Mouse (Mus musculus): ENCODE data around the gene C8g. TPM values are rescaled to one million over a fixed set of nuclear protein-coding genes. Genes with fewer than 3 reads are reported as not detected.

The C8g gene
- polyA plus RNA-seq, 1 experiment from 2014 or later, result 5.5 TPM

GRCm38 (mm10) chr2:25488671-25489068 lies 12.8 kb downstream of the C8g start:
- H3K4me2 ChIP-seq (replicated peaks), result no peak overlapping the region
- no peak overlapping the region for H3K9ac ChIP-seq
- 82% methylated on average over 7 of the region's 7 CpGs for WGBS
- H3K36me3 ChIP-seq (replicated peaks; ENCODE audit: control insufficient read depth, insufficient read depth), result no peaks in the 10 kb centered on the region
- ATAC-seq (ENCODE audit: low FRiP score) (no peak), DNase-seq (ENCODE audit: low spot score) (no peak)
- no peak overlapping the region for H3K4me3 ChIP-seq (replicated peaks; ENCODE audit: low read length)
- no peaks in the 10 kb centered on the region for H3K9me3 ChIP-seq (ENCODE audit: control insufficient read depth, low read length)
- H3K27ac ChIP-seq, result no peak overlapping the region
- H3K27me3 ChIP-seq (ENCODE audit: control insufficient read depth, insufficient read depth, low read length), result no peaks in the 10 kb centered on the region
- no peaks in the 10 kb centered on the region for H3K4me1 ChIP-seq (replicated peaks; ENCODE audit: control insufficient read depth, insufficient read depth, low read length)

DNA sequence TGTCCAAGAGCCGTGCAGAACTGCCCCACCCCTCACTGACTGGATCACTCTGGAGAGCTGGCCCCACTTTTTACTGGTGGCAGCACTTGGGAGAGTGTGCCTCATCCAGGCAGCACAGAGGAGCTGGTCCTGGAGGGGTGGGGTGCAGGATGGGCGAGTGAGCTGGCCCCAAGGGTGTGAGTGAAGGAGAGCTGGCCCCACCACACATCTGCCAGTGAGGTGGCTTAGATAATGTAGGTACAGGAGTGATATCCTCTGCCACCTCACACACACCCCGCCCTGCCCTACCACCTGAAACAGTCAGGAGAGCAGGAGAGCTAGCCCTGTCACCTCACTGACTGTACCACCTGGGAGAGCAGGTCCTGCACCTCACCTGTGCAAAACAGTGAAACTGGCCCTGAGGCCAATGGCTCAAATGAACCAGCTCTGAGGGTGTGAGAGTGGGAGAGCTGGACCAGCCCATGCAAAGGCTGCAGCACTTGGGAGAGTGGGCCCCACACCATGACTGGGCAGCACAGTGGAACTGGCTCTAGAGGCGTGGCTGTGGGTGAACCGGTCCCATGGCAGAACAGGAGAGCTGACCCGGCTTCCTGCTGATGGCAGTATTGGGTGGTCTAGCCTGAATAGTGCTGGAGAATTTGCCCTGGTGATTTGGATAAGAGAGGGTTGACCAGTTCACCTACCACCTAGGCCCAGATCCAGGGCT lies 13.4 kb downstream of the C8g start:
- H3K4me3 ChIP-seq (replicated peaks; ENCODE audit: low read length), result no peak overlapping the region
- no peak overlapping the region for H3K27ac ChIP-seq
- ATAC-seq (ENCODE audit: low FRiP score) (no peak), DNase-seq (ENCODE audit: low spot score) (no peak)
- H3K4me1 ChIP-seq (replicated peaks; ENCODE audit: control insufficient read depth, insufficient read depth, low read length), result no peaks in the 10 kb centered on the region
- WGBS, result 81% methylated on average over 6 of the region's 6 CpGs
- H3K36me3 ChIP-seq (replicated peaks; ENCODE audit: control insufficient read depth, insufficient read depth), result no peaks in the 10 kb centered on the region
- no peaks in the 10 kb centered on the region for H3K27me3 ChIP-seq (ENCODE audit: control insufficient read depth, insufficient read depth, low read length)
- no peak overlapping the region for H3K9ac ChIP-seq
- H3K9me3 ChIP-seq (ENCODE audit: control insufficient read depth, low read length), result no peaks in the 10 kb centered on the region
- H3K4me2 ChIP-seq (replicated peaks), result no peak overlapping the region

- Histone ChIP-seq H3K36me3 (replicated peaks; ENCODE audit: control insufficient read depth, insufficient read depth) (no peaks in the 10 kb centered on the region), H3K4me1 (replicated peaks; ENCODE audit: control insufficient read depth, insufficient read depth, low read length) (no peaks in the 10 kb centered on the region), H3K9me3 (ENCODE audit: control insufficient read depth, low read length) (no peaks in the 10 kb centered on the region), H3K27ac (no peak overlapping the region), H3K27me3 (ENCODE audit: control insufficient read depth, insufficient read depth, low read length) (no peaks in the 10 kb centered on the region), H3K4me2 (replicated peaks) (no peak overlapping the region), H3K4me3 (replicated peaks; ENCODE audit: low read length) (no peak overlapping the region), H3K9ac (no peak overlapping the region)
- ATAC-seq (ENCODE audit: low FRiP score) (no peak), DNase-seq (ENCODE audit: low spot score) (no peak)
- 70% methylated on average over 11 of the region's 11 CpGs for WGBS
Observed at GRCm38 (mm10) chr2:25484901-25485647, 16.4 kb downstream of the C8g start.

GRCm38 (mm10) chr2:25482969-25483368 lies 18.6 kb downstream of the C8g start:
- Histone ChIP-seq H3K4me2 (replicated peaks) (no peak overlapping the region), H3K27me3 (ENCODE audit: control insufficient read depth, insufficient read depth, low read length) (no peaks in the 10 kb centered on the region), H3K4me1 (replicated peaks; ENCODE audit: control insufficient read depth, insufficient read depth, low read length) (no peaks in the 10 kb centered on the region), H3K9me3 (ENCODE audit: control insufficient read depth, low read length) (no peaks in the 10 kb centered on the region), H3K4me3 (replicated peaks; ENCODE audit: low read length) (no peak overlapping the region), H3K36me3 (replicated peaks; ENCODE audit: control insufficient read depth, insufficient read depth) (no peaks in the 10 kb centered on the region), H3K9ac (no peak overlapping the region), H3K27ac (no peak overlapping the region)
- 22% methylated on average over 7 of the region's 7 CpGs for WGBS
- ATAC-seq (ENCODE audit: low FRiP score) (no peak), DNase-seq (ENCODE audit: low spot score) (no peak)

DNA sequence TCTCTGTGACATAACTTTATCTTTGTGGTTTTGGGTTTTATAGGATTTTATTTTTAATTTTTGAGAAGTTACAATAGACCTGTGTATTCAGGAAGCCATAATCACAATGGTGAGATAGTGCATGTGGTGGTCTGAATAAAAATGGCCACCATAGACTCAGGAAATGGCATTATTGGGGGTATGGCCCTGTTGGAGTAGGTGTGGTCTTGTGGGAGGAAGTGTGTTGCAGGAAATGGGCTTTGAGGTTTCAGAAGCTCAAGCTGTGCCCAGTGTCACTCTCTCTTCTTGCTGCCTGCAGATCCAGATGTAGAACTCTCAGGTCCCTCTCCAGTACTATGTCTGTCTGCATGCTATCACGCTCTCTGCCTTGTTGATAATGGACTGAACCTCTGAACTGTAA lies 21.0 kb downstream of the C8g start:
- Histone ChIP-seq H3K9me3 (ENCODE audit: control insufficient read depth, low read length) (no peaks in the 10 kb centered on the region), H3K9ac (no peak overlapping the region), H3K4me3 (replicated peaks; ENCODE audit: low read length) (no peak overlapping the region), H3K36me3 (replicated peaks; ENCODE audit: control insufficient read depth, insufficient read depth) (no peaks in the 10 kb centered on the region), H3K27me3 (ENCODE audit: control insufficient read depth, insufficient read depth, low read length) (no peaks in the 10 kb centered on the region), H3K27ac (no peak overlapping the region), H3K4me1 (replicated peaks; ENCODE audit: control insufficient read depth, insufficient read depth, low read length) (no peaks in the 10 kb centered on the region), H3K4me2 (replicated peaks) (no peak overlapping the region)
- no peak for DNase-seq (ENCODE audit: low spot score)
- WGBS, result 100% methylated on average over 1 of the region's 1 CpGs
- no peak for ATAC-seq (ENCODE audit: low FRiP score)

GRCm38 (mm10) chr2:25479551-25480311 lies 21.8 kb downstream of the C8g start:
- Histone ChIP-seq H3K27me3 (ENCODE audit: control insufficient read depth, insufficient read depth, low read length) (no peaks in the 10 kb centered on the region), H3K9me3 (ENCODE audit: control insufficient read depth, low read length) (no peaks in the 10 kb centered on the region), H3K36me3 (replicated peaks; ENCODE audit: control insufficient read depth, insufficient read depth) (no peaks in the 10 kb centered on the region), H3K27ac (no peak overlapping the region), H3K4me2 (replicated peaks) (no peak overlapping the region), H3K4me1 (replicated peaks; ENCODE audit: control insufficient read depth, insufficient read depth, low read length) (no peaks in the 10 kb centered on the region), H3K9ac (no peak overlapping the region), H3K4me3 (replicated peaks; ENCODE audit: low read length) (no peak overlapping the region)
- no peak for ATAC-seq (ENCODE audit: low FRiP score)
- DNase-seq (ENCODE audit: low spot score), result no peak
- whole genome bisulfite sequencing, result 76% methylated on average over 10 of the region's 10 CpGs

- 96% methylated on average over 3 of the region's 3 CpGs for WGBS
- Histone ChIP-seq H3K4me2 (replicated peaks) (no peak overlapping the region), H3K27ac (no peak overlapping the region), H3K9ac (no peak overlapping the region), H3K36me3 (replicated peaks; ENCODE audit: control insufficient read depth, insufficient read depth) (no peaks in the 10 kb centered on the region), H3K9me3 (ENCODE audit: control insufficient read depth, low read length) (no peaks in the 10 kb centered on the region), H3K27me3 (ENCODE audit: control insufficient read depth, insufficient read depth, low read length) (no peaks in the 10 kb centered on the region), H3K4me3 (replicated peaks; ENCODE audit: low read length) (no peak overlapping the region), H3K4me1 (replicated peaks; ENCODE audit: control insufficient read depth, insufficient read depth, low read length) (no peaks in the 10 kb centered on the region)
- DNase-seq (ENCODE audit: low spot score) (no peak), ATAC-seq (ENCODE audit: low FRiP score) (no peak)
Observed at GRCm38 (mm10) chr2:25477967-25478675, 23.4 kb downstream of the C8g start.

- Histone ChIP-seq H3K4me3 (replicated peaks; ENCODE audit: low read length) (no peak overlapping the region), H3K9me3 (ENCODE audit: control insufficient read depth, low read length) (no peaks in the 10 kb centered on the region), H3K4me2 (replicated peaks) (no peak overlapping the region), H3K9ac (no peak overlapping the region), H3K4me1 (replicated peaks; ENCODE audit: control insufficient read depth, insufficient read depth, low read length) (no peaks in the 10 kb centered on the region), H3K36me3 (replicated peaks; ENCODE audit: control insufficient read depth, insufficient read depth) (no peaks in the 10 kb centered on the region), H3K27ac (no peak overlapping the region), H3K27me3 (ENCODE audit: control insufficient read depth, insufficient read depth, low read length) (no peaks in the 10 kb centered on the region)
- WGBS, result 91% methylated on average over 8 of the region's 8 CpGs
- ATAC-seq (ENCODE audit: low FRiP score) (no peak), DNase-seq (ENCODE audit: low spot score) (no peak)
Observed at GRCm38 (mm10) chr2:25477541-25477940, 24.0 kb downstream of the C8g start.

- Histone ChIP-seq H3K4me3 (replicated peaks; ENCODE audit: low read length) (no peak overlapping the region), H3K27me3 (ENCODE audit: control insufficient read depth, insufficient read depth, low read length) (no peaks in the 10 kb centered on the region), H3K9me3 (ENCODE audit: control insufficient read depth, low read length) (no peaks in the 10 kb centered on the region), H3K27ac (no peak overlapping the region), H3K9ac (no peak overlapping the region), H3K4me1 (replicated peaks; ENCODE audit: control insufficient read depth, insufficient read depth, low read length) (peaks cover 5% of the 10 kb centered on the region; the same call in 1 of the 2 replicates), H3K36me3 (replicated peaks; ENCODE audit: control insufficient read depth, insufficient read depth) (no peaks in the 10 kb centered on the region), H3K4me2 (replicated peaks) (no peak overlapping the region)
- ATAC-seq (ENCODE audit: low FRiP score) (no peak), DNase-seq (ENCODE audit: low spot score) (no peak)
- 89% methylated on average over 2 of the region's 2 CpGs for WGBS
Observed at GRCm38 (mm10) chr2:25472550-25472949, 29.0 kb downstream of the C8g start.

Measured in hindbrain, embryonic 14.5 days (tissue).